Mouse (Mus musculus) fat pad, adult 2 months (tissue): ENCODE results near the gene Tigd3.

Source experiments
- DNase-seq: peaks from one replicate; pipeline ENCODE4 v3.0.0-alpha.2; 2011; ENCODE audit warnings: low read depth, low spot score; ENCODE audit errors: extremely low read depth

Gene Tigd3

GRCm38 (mm10) chr19:5878362-5878722 is 15.6 kb downstream of the Tigd3 start:
- DNase-seq = no peak

DNA sequence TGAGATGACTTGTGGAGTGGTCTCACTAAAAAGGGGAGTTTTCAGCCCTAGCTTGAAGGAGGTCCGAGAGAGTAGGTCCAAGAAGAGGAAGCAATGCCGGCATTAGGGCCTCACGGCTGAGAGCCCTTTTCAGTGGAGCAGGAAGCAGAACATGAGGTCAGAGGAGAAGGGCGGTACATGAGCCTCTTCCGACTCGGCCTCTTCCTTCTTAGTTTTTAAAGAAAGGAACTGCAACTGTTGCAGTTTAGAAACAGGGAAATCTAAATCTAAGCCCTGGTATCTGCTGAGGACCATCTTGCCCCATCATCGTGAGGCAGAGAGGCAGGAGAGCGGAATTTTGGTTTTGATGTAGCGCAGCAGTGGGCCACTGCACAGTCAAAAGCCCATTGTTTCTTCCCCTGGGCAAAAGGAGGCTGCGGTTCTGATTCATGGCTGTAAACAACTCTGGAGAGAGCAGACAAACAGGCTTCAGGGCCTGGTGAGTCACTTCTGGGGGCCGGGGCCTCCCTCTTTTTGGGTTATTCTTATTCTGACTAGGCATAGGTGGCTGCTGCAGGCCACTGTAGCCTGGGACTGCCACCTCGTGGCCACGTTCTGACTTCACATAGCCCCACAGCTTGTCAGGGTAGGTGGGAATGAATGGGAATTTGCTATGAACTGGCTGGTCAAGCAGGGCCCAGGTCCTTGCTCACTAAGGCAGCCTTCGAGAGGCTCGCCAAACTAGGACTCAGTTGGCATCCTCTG is 16.2 kb downstream of the Tigd3 start, which contains the start of gene Slc25a45:
Gene Slc25a45, plus strand, starts transcription at position 191 of the 744 bp plus-strand sequence.
- DNase-seq = no peak

GRCm38 (mm10) chr19:5874969-5875480 is 18.9 kb downstream of the Tigd3 start, which contains the start of gene Frmd8:
TSS of gene Frmd8 (minus strand) at chr19:5875274.
- DNase-seq = peak; percentile 23

DNA sequence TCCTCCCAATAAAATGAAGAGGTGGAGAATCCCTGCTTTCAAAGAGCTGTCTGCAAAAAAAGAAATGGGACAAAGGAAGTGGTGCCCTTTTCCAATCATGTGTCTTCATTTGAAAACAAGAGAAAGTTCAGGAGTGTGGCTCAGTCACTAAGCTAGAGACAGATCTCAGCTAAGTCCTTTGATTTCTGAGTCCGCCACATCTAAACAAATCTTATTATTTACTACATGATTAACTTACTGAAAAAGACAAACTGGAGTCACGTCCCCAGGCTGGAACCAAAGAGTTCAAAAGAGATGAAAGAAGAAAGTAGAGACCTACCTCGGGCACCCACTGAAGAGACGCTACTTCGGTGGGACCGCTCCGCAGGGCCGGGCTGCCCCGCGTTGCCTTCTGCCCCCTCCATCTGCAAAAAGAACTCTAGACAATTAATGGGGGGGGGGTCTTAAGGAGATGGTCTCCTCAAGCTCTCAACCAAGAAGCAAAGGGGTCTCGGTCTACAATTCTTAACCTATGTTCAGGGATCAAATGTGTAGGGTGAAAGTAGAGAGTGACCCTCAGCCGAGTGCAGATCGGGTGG is 19.5 kb downstream of the Tigd3 start:
- DNase-seq = no peak

GRCm38 (mm10) chr19:5872931-5873556 is 20.9 kb downstream of the Tigd3 start:
- no peak for DNase-seq

DNA sequence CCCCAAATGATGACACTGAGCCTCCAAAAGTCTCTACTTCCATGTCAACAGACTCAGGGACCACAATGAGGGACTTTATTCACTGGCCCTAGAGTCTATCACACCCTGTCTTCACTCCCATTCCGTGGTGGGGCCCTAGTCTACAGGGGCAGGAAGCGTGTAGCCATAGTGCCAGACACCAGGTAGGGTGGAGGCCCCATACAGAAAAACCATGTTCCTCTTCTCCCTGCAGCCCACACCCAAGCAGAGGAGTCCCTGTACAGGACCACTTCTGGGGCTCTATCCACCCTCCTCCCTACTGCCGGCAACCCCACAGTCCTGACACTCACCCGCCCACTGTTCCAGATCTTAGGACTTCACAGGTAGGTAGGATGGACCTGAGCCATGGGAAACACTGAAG is 21.4 kb downstream of the Tigd3 start:
- DNase-seq = no peak

- DNase-seq = no peak
Measured at GRCm38 (mm10) chr19:5871683-5872082, 22.3 kb downstream of the Tigd3 start.

DNA sequence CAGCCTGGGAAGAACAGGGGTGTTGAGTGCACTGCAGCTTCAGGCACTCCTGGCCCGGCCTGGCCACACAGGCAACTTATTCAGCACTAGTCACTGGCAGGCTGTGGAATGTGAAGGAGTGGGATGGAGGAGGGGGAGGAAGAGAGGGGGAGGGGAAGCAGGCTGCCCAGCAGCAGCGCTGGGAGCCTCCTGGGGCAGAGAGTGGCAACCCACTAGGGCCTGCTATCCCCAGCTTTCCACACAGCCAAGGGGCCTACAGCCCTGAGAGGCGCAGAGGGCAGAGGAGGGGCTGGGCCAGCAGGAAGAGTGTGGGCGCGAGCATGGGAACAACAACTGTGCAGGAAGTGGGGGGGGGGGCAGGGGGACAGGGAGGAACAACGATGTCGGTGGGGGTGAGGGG is 22.7 kb downstream of the Tigd3 start:
- no peak for DNase-seq

- DNase-seq = no peak
Measured at GRCm38 (mm10) chr19:5868096-5868495, 25.9 kb downstream of the Tigd3 start.

DNA sequence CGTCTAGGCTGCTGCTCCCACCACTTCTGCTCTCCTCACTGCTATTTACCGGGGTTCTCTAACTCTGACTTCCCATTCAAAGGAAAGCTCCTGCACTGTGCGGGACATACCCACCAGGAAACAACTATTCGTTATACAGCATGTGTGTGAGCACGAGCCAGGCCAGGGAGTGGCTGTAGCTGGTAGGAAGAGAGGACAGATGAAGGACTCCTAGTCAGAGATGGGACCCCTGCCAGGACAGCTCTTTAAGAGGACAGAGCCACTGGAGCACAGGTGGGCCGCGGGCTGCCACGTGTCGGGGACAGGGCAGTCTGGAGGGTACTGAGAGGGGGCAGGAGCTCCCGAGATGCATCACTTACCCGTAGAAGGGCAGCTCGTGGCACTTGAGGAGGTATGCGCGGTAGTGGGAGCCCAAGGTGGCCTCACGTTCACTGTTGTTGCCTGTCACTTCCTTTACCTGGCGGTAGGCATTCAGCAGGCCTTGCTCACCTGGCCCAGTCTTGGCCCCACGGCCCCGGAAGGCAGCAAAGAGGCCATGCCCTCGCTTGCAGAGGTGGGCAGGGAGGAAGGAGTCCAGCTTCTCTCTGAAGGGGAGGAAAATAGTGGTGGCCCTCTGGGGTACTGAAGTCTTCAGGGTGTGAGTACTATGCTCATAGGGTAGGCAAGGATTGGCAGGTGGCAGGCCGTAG is 29.1 kb downstream of the Tigd3 start:
- DNase-seq = no peak

DNA sequence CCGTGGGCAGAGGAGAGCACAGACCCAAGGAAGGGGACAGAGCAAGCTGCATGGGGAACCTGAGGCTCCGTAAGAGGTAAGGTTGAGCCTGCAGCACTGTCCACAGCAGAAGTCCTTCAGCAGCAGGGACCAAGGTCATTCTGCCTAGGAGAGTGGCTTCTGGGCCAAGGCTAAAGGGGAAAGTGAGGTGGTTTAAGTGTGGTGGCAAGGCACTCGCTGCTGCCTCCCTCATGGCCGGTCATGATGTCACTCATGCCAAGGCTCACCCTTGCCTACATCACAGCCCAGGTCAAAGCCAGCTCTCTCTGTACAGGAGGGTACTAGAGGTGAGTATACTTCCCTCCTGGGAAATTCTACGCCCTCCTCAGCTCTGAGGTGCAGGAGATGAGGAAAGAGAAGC is 30.2 kb downstream of the Tigd3 start:
- no peak for DNase-seq

- DNase-seq = no peak
Measured at GRCm38 (mm10) chr19:5862335-5863085, 31.4 kb downstream of the Tigd3 start.

GRCm38 (mm10) chr19:5856604-5857003 is 37.3 kb downstream of the Tigd3 start:
- DNase-seq = no peak

DNA sequence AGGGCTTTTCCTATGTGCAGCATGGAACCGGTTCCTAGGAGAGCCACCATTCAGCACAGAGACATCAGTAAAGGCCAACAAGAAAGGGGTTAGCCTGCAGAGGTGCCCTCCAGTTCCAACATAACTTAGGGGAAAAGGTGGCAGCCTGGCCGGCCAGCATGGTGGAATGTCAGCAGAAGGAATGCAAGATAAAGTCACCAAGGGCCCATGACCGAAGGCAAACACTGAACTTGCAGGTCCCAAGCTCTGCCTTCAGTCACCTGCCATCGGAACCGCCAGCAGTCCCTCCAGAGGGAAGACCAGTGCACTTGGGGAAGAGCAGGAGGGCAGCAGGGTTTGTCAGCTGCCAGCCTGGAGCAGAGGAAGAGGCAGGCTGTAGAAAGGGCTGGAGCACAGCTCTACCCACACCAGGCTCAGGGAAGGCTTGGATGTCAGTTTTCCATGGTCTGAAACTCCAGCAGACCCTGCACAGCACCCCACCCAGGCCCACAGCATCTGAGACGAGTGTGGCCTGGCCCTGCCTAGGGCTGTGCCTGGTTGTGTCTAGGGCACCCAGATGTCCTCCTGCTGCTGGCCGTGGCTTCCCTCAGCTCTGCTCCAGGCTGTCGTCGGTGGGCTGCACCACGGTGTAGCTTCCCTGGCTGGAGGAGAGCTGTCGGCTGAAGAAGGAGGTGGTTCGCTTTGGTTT is 41.8 kb downstream of the Tigd3 start:
- no peak for DNase-seq

DNA sequence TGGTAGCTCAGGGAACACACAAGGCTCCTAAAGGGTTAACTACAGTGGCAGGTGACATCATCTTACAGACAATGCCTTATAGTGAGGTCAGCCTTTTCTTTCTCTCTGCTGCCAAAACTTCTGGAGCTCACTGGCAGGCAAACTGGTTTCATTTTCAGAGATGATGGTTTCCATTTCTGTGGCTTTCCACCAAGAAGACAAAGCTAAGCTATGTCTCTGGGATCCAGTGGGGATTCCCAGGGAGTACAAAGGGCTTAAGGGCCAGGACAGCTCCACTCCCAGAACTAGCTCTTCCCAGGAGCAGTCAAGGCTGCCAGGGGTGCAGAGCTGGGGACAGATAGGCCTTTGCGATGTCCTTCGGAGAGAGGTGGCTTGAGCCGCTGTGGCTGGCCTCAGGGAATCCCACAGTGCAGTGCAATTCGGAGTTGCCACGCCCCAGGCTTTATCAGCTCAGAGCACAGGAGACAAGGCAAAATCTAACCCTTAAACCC is 42.4 kb downstream of the Tigd3 start:
- no peak for DNase-seq

DNA sequence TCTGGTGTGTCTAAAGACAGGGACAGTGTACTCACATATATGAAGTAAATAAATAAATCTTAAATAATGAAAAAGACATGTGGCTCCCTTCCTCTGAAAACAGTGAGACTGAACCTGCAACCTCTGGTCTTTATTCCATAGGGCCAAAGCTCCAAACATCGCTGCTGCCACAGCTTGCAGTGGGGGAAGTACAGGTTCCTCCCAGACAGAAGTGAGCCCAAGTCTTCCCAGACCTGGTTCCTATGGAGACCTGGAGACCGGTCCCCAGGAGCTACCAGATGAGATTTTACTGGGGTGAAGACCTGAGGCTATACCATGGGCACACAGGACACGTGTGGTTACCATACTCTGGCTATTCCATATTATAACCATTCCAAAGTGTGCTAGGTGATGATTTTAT is 43.1 kb downstream of the Tigd3 start:
- no peak for DNase-seq

DNA sequence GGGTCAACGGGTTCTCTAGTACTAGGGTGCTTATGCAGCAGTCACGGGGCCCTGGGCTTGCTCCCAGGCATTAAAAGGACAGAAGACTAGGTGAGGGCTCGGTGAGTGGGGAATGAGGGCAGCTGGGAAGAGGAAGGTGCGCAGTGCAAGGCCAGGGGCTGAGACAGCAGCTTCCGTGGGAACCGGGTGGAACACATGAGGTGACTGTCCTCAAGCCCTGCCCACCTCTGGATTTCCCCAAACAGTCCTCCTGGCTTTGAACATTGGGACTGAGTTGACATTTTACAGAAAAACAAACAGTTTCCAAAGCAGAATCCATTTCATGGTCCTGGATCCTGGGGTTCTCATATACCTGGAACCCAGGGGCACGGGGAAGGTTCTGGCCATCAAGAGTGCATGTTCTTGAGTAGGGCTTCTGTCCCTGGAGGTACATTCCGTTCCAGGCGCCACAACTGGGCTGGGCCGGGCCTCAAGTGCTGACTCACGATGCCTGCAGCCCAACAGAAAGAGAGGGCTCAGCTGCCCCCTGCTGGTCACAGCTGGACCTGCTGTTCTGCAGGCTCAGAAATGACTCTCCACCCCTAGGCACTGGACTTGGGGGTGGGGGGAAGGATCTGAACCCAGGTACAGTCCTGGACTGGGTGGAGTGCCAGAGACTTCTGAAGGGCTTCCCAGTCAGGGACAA is 44.0 kb downstream of the Tigd3 start:
- no peak for DNase-seq

DNA sequence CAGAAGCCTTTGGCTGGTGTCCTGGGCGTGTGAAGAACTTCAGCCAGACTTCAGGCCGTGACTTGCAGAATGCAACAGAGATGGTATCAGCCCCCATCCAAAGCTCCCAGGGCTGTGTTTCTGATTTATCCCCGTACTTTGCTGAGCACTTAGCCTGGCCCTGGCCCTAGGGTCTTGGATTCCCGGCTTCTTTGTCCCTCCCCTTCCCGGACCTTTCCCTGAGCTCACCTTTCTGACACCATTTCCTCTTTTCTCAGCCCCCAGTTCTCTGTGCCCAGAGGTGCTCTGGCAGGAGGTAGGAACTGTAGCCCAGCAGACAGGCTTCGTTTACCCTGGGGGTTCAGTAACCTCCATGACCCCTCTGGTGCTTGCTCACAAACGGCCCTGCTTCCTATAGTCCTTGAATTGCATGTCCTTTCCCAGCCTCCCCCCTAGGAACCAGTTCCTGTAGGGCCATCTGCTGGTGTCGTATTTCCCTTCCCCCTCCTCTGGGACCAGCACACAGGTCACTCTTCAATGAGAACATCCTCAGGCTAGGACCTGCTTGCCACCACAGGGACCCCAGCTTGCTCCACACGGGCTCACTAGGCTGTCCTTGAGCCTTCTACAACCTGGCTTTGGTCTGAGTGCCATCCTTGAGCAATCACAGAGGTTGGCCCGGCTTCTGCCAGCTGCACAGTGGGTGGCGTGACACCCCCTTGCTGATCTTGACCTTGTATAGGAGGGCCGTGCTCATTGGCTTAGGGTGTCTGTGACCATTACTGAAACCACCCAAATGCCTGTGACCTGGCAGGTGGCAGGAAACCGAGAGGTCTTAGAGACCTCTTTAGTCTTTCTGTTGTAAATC is 44.9 kb downstream of the Tigd3 start:
- no peak for DNase-seq
